Mouse (Mus musculus): ENCODE measurements around the gene Zdhhc8.

Zdhhc8 gene

DNA sequence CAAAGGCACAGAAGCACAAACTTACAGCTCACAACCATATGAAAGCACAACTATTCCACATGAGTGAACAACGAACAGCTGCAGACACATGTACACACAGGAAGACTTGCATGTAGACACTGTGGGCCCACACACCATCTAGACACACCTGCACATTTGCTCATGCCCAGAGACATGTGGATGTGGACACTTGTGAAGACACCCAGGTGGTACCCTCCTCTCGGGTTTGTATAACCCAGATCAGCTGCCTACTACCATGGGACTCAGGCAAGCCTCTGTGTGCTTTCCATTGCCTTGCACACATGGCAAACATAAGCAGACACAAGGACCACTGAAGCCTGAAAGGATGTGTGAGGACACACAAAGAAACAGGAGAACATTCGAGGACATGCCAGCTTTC is 3.9 kb downstream of the Zdhhc8 start:
- DNase-seq (ENCODE audit: low spot score in 2 of 2) = no peak

DNA sequence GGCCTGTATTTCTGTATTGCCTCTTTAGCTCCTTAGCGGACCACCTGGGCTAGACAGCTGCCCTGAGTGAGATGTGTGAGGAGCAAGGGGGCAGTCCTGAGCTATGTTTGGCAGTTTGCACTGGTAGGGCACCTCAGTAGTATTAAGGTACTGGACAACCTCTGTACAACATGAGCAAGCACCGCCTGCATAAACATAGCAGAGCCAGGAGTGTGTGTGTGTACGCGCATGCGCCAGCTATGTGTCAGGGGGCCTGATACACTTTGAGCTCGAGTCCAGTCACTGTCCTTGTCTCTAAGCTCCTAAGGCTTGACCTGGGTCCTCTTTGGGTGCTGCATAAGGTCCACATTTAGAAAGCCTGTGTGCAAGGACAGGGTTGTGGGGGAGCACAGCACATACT is 4.3 kb downstream of the Zdhhc8 start:
- DNase-seq (ENCODE audit: low spot score in 2 of 2) = no peak

DNA sequence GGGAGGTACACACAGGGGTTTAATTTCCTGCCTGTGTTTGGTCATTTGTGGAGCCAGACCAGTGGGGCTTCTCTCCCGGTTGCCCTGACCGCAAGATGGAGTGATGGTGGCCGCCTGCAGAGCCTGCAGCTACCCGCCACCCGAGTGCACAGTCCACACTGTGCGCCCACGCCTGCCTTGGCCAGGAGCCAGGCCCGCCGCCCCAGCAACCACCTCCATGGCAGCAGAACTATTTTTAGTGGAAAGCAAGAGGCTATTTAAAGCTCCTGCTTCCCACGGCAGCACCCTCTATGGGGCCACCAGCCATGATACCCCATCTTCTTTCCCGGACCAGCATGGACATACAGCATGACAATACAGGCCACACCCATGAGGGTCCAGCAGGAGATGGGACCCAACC is 5.3 kb downstream of the Zdhhc8 start:
- no peak for DNase-seq (ENCODE audit: low spot score in 2 of 2)

DNA sequence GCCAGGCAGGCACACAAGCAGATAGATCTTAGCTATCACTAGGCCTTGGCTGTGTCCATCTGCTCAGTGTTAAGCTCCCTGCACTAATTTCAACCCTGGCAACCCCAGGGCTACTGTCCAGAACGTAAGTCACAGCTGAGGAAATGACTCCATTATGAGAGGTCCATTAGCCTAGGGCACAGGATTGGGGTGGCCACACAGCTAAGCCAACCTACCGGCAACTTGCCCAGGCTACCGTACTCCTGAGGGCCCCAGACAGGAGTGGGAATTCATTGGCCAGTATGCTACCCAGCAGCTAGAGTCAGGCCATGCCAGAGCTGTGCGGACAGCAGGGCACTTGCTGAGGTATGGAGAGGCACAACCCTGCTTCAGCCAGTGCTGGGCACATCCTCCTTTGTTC is 6.1 kb downstream of the Zdhhc8 start:
- DNase-seq (ENCODE audit: low spot score in 2 of 2) = no peak

DNA sequence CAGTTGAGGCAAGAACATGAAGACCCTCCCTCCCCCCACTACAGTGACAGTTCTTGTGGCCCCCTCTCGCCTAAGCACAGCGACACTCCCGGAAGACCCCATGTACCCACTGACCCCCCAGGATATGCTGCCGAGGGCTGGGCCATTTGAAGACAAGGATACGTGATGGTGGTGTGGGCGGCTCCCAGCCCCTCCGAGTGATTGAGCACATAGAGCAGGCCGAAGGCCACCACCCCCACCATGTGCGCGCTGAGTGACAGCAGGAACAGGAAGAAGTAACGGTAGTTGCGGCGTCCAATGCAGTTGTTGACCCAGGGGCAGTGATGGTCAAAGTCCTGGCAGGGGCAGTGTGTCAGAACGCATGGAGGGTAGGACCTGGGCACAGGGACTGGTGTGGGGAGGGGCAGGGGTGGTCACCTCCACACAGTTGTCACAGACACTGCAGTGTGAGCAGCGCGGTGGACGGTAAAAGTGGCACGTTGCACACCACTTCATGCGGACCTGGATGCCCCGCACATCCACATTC is 7.0 kb downstream of the Zdhhc8 start:
- DNase-seq (ENCODE audit: low spot score in 2 of 2) = no peak

DNA sequence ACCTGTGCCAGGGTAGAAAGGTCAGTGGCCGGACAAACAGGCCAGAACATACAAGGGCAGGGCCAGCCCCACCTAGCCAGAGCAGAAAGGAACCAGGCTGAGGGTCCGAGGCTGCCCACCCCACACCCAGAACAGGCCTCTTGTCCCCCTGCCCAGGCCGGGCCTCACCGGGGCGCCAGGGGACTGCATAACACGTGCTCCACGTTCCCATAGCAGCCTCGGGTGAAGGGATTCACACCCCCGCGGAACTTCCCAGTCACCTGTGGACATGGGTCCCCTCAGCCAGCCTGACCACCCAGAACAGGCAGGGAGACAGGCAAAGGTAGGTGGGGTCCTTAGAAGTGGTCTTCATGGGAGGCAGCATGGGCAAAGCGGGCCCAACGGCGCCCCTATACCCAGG is 7.7 kb downstream of the Zdhhc8 start:
- no peak for DNase-seq (ENCODE audit: low spot score in 2 of 2)

DNA sequence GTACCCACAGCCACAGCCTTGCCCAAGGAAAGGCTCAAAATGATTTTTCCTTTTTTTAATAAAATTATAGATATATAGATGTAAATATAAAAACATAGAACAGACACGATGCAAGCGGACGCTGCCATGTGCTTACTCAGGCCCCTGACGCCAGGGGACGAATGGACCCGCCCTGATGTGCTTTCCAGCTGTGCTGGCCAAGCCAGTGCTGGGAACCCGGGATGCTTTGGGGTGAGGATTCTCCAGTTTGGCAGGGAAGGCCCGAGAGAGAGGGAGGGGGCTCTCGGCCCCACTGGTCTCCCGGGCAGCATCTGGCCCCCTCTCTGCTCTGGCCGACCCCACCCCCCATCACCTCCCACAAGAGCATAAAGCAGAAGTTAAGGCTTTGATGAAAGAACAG is 12.7 kb downstream of the Zdhhc8 start:
- DNase-seq (ENCODE audit: low spot score in 2 of 2) = no peak

DNA sequence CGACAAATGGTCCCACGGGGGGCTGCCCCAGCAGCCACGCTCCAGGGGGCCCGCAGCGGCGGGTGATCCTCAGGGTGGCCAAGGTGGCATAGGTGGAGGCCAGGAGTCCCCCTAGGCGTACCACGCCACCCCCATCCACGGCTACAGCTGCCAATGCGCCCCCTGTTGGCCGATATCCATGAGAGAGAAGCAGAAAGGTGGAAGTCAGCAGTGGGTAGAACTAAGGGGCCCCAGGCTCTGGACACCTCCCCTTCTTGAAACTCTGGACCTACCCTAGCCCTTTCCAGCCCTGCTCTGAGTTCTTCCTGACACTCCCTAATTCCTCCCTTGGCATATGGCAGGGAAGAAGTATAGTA is 13.4 kb downstream of the Zdhhc8 start:
- DNase-seq (ENCODE audit: low spot score in 2 of 2) = no peak

DNA sequence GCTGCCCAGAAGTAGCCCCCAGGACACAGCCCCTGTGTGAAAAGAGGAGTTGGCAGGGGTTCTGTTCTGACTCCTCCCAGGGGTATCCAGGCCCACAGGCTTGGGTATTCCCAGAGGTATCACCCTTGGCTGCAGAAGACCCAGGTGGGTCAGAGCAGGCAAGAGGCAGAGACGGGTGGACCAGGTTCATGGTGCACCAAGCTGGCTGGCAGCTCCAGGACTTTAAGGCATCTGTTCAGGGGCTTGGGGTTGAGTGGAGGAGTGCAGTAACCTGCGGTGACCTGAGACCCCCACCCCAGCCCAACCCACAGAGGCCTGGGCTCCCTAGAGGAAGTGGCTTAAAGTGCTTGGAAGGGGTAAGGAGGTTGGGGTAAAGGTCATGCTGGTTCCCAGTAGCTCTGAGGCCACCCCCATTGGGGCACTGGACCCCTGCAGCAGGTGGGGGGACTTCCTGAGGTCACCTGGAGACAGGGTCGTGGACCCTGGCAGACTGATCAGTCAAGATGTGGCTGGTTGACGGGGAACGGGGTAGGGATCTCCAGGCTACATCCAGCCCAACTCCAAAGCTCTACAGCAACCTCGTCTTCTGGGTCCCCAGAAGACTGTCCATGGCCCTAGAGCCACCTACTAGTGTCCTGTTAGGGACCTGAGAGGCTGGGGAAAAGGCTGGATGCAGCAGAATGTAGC is 13.9 kb downstream of the Zdhhc8 start:
- DNase-seq (ENCODE audit: low spot score in 2 of 2) = no peak

DNA sequence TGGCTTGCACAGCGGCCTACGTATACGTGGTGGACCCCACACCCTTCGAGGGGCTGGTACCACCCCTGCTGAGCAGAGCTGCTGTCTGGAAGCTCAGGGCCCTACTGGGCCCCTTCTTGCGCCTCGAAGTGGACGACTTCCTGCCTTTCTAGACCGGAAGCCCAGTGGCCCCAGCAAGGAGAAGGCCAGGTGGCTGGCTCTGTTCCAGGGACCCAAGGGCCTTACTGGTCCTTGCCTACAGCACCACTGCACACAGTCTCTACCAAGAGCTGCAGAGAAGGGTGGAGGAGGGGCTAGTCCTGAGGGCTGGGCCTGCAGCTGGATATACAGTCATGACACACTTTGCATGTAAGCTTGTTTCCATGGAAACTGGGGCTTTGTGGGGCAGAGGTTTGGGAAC is 14.9 kb downstream of the Zdhhc8 start:
- DNase-seq (ENCODE audit: low spot score in 2 of 2) = no peak

DNA sequence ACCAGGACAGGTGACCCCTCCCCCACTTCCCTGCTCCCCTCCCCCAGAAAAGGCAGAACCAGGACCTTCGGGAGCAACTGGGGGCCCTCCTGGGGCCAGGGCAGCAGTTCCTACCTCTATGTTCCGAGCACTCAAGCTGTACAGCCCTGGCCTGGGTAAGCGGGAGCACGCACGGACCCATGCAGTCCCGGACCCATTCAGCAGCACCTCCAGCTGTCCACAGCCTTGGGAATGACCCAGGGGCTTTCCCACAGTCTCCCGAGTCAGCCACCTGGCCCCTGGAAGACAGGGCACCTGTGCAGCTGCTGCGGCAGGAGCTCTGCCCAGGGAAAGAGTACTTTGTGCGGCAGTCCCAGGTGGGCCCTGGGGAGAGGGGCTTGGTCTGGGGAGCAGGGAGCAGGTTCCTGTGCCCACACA is 16.3 kb downstream of the Zdhhc8 start:
- no peak for DNase-seq (ENCODE audit: low spot score in 2 of 2)

DNA sequence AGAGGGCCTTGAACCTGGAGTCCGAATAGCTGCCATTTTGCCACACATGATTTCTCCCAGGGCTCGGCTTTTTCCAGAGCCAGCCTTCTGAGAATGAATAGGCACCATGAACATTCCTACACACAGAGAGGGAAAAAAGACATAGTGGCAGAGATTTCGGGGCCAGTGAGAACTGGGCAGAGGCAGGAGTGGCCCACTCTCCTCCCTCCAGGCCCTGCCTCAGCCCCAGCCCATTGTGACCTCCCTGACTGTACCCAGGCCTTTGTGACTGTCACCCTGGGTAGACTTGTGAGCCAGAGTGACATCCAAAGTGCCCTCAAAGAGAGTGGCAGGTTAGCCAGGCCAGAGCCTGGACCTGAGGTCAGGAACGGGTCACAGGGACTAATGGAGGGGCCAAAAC is 17.4 kb downstream of the Zdhhc8 start, which contains the start of gene Ccdc188:
Gene Ccdc188, plus strand, starts transcription at position 301 of the 400 bp plus-strand sequence.
- no peak for DNase-seq (ENCODE audit: low spot score in 2 of 2)

DNA sequence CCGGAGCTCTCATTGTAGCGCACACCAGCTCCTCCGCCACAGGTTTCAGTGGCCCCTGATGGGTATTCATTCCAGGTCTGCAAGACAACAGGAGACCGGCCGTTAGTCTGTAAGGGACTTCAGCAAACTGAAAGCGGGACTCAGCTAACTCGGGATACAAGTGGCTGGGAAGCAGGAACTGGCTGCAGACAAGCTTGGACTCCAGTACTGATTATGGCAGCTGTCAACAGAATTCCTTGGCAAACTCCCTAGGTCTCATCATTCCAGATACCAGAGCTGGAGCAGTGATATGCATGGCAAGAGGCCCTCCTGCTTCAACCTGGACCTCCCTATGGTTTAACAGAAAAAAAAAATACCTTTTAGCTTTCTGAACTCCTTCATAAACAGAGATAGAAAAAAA is 20.1 kb downstream of the Zdhhc8 start:
- no peak for DNase-seq (ENCODE audit: low spot score in 2 of 2)

DNA sequence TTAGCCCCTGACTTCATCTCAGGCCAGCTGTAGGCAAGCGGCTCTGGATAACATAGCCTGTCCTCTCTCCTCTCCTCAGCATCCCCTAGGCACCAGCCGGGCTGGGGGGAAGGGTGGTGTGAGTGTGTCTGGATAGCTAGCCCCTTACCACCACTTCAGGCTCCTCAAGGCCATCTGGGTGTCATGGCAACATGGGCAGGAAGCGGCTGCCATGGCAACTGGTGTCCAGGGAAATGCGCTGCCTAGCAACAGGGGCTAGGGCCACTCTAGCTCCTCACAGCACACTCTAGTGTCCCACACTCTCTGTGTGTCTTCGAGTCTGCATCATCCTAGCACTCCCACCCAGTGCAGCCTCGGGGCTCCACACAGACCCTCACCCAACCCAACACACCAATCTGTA is 21.2 kb downstream of the Zdhhc8 start:
- DNase-seq (ENCODE audit: low spot score in 2 of 2) = no peak

DNA sequence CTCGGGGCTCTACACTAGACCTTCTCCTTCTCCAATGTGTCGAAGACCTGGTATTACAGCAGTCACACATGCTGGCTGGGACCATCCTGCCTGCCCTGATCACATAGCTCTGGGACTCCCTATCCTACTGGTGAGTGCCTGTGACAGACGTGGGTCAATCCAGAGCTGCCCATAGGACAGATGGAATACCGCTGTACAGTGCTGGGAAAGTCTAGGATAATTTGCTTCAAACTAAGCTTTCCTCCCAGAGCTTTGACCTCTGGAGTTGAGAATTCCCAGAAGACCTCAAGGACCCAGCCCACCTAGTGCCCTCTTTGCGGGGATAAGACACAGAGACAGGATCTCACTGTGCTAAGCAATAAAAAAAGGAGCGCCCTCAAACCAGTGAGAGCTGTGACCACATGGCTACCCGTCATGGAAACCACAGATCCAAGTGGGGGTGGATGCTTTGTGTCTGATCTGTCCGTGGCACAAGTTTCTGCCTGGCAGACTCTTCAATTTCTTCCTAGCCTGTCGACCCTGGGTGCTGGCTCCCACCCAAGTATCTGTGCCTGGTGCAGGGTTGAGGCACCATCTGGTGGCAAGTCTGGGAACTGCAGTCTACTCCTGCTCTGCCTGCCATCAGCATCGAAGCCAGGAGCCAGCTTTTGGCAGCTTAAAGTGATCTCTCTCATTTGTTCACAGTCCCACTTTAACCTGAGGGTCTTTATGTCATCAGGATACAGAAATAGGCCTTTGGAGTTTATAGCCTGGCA is 23.3 kb downstream of the Zdhhc8 start:
- DNase-seq (ENCODE audit: low spot score in 2 of 2) = peak; percentile 56 to 79

DNA sequence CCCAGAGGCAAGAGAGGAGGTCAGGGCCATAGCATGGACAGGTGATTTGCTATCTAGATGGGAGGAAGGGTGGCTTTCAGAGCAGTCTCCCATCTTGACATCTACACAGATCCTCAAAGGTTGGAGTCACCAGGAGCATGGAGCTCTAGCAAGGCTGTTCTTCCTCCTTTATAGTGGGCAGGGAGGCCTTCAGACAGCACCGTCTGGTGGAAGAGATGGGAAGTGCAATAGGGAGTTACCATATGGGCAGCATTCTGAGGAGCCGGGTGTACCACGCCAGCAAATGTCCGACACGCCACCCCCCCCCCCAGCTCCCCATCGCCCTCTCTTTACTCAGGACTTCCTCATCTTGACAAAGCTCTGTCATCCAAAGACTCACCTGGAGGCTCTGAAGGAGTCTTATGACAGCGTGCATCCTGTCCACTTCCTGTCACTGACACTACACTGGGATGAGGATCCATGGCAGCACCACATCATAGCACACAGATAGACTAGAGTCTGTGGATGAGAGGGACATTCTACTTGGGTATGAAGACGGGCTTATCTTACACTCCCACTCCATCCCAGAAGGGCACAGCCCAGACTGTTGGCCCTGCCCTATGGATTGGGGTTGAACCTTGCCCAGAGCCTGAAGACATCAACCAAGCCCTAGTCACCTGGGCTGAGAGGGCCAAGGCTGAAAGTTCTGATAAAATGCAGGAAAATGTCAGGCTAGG is 24.1 kb downstream of the Zdhhc8 start:
- peak in 1 of 2 experiments; percentile 45 for DNase-seq (ENCODE audit: low spot score in 2 of 2)

DNA sequence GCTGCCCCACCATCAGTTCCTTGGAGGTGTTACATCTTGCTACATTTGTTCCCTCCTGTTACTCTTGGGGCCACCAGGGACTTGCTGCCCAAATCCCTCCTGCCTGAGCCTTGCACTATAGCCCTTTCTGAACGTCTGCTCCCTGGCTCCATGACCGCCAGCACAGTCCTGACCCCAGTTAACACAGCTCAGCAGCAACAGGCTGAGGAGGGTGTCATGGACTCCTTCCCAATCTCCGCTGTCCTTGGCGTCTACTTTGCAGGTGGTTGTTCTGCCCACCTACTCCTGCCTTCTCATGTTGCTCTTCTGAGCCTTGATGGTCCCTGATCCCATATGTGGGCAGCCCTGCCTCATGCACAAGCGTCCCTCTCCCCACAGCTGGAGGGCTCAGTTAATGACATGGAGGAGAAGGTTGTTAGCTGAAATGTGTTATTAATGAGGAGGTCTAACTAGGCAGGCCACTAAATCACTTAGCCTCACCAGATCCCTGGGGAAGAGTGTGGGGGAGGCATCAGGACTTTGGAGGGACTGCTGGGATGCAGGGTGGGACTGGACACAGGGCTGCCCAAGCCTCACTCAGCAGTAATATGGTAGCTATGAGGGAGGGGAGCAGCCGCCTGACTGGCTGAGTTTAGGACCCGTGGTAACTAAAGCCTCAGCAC is 31.4 kb downstream of the Zdhhc8 start:
- DNase-seq (ENCODE audit: low spot score in 2 of 2) = no peak

DNA sequence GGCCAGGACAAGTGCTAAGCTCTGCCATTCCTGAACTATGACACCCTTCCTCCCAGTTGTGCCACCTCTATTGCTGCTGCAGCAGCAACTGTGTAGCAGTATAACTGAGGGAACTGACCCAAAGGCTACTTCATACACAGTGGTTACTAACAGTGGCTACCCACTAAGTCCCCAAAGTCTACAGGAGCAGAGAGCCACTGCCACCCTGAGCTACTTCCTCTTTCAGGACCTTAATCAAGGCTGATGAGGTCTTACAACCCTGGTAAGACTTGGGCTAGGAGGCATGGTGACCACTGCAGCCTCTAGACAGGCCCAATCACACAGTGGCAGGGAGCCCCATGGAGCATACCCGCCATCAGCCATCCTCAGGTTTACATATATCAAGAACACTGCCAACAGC is 32.9 kb downstream of the Zdhhc8 start:
- DNase-seq (ENCODE audit: low spot score in 2 of 2) = no peak

DNA sequence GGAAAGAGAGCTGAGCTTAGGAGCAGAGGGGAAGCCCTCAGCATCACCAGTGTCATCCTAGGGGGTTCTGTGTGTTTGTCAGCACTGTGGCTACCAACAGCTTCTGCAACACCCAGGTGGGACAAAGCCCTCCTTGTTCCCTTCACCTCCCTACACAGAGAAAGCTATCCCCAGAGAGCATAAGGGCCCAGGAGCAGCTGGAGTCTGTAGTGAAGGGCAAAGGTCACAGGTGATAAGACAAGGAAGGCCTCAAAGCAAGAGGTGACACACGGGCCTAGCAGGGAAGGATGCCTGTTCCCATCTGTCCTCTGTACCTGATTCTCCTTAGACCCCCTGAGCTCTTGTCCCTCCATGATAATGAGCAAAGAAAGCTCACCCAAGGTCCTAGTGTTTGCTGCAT is 33.3 kb downstream of the Zdhhc8 start:
- DNase-seq (ENCODE audit: low spot score in 2 of 2) = no peak

DNA sequence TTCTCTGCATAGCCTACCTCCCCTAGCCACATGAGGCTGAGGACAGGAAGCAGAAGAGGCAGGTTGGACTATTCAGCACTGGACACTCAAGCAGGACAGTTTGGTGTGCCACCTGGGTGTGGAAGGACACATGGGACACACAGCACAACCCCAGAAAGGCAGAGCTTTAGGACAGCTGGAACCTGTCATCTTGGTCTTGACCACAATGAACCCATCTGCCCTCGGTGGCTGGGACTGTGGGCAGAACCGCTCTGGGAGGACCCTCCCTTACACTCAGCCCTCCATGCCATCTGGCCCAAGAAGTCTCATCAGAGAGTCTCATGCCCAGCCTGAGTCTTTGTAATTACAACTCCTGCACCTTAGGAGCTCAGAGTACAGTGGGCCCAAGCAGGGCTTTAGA is 34.9 kb downstream of the Zdhhc8 start:
- no peak for DNase-seq (ENCODE audit: low spot score in 2 of 2)

DNA sequence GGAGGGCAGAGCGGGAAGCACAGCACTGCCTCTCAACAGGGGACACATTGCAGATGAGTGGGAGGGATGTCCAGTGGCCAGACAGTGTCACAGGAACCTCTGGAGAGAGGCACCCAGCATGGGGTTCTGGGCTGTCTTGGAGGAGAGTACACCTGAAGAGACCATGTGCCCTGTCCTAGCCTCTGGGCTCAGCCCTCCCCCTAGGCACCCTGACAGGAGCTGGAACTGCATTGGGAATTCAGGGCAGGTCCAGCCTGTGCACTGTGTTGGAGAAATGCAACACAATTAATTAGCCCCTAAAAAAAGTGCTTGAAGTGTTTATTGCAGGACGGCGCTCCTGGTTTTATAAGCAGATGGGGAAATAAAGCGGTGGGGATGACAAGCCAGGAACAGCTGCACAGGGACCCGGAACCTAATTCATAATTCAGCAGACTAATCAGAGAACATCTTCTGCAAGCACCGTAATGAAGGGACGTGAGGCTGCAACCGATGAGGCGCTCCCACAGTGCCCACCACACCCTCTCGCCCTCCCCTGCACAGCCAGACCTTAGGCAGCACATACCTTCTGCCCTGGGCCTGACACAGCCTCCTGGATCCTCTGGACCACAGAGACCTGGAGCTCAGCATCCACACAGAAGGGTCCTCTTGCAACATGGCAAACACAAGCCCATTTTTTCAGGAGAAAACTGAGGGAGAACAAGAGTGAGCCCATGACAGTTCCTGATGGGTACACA is 36.4 kb downstream of the Zdhhc8 start:
- DNase-seq (ENCODE audit: low spot score in 2 of 2) = no peak

Measured in urinary bladder, adult 18-20 months (tissue).